Mouse (Mus musculus): ENCODE results near the gene Dgke. TPM values are rescaled to one million over a fixed set of nuclear protein-coding genes. Genes with fewer than 3 reads are reported as not detected.

Gene Dgke
- 5.3 and 8.6 TPM in 2 replicates for polyA plus RNA-seq (2012; rRNA removed)

GRCm38 (mm10) chr11:89066750-89067149, at the start of gene Dgke:
Gene Dgke (minus strand): TSS chr11:89066850.

GRCm38 (mm10) chr11:89073541-89073940, 6.9 kb upstream of the Dgke start, which contains the start of gene Gm525:
Gene Gm525 (plus strand): TSS chr11:89073841.

GRCm38 (mm10) chr11:88998974-88999722, 67.5 kb downstream of the Dgke start, which contains the start of gene Trim25:
Gene Trim25 (plus strand): TSS chr11:88999376.

Other genes starting within 250 kb of the Dgke start
- gene Akap1, start 202.3 kb downstream of the Dgke start, polyA plus RNA-seq (2012; rRNA removed), result 22.1 and 28.5 TPM in 2 replicates
- 21.2 and 28.3 TPM in 2 replicates for gene Scpep1, start 111.4 kb downstream of the Dgke start, polyA plus RNA-seq (2012; rRNA removed)
- not detected in 2 replicates for gene Elobl, start 99.9 kb downstream of the Dgke start, polyA plus RNA-seq (2012; rRNA removed)
- 27.9 and 39.1 TPM in 2 replicates for gene Coil, start 96.6 kb downstream of the Dgke start, polyA plus RNA-seq (2012; rRNA removed)
- 3.2 and 3.5 TPM in 2 replicates for gene Trim25, start 67.5 kb downstream of the Dgke start, polyA plus RNA-seq (2012; rRNA removed)
- gene Gm525, start 7.0 kb upstream of the Dgke start, polyA plus RNA-seq (2012; rRNA removed), result not detected in 2 replicates
- 6.1 and 8.7 TPM in 2 replicates for gene Nog, start 235.5 kb upstream of the Dgke start, polyA plus RNA-seq (2012; rRNA removed)

All from central nervous system, embryonic 11.5 days (tissue).